In the genomic region with DNA sequence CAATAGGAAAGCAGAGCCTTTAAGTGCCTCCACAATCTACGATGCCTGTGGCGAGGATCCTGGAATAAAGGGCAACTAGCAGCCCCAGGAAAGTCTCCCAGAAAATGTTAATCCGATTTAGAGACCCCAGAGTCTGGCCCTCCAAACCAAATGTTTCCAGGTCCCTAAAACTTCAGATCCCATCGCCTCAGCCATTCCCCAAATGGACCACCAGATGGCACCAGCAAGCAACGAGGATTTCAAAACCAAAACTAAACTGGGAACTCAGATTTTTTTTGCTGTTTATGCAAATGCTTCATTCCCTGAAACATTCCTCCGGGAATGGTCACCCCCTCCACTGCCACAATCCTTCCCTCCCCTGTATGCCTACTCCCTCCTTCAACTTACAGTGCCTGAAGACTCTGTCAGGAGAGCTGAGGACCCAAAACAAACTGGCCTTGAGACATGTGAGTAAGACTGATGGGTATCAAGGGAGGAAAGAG, we compare ENCODE assay signal across 8 mouse cellular contexts. TPM values are rescaled to one million over a fixed set of nuclear protein-coding genes. Genes with fewer than 3 reads are reported as not detected.
DNase-seq lines count a peak whose midpoint lies in the region; ATAC-seq and TF ChIP-seq lines count a peak whose summit lies in the region.

A gene (plus strand): TSS at position 51 of the 482 bp plus-strand sequence.

- peak; percentile 72; the same call in 1 of the 2 replicates for TF ChIP-seq CTCF in small intestine, adult 2 months (IDR thresholded peaks at IDR 0.05; ENCODE audit: extremely low read depth, insufficient read length, insufficient replicate concordance, low read depth, low read length)

- H3K4me2 ChIP-seq in intestine, embryonic 16.5 days (ENCODE audit: low read depth, low read length) = peak within 1 kb of the TSS; percentile 68
- no peak within 1 kb of the TSS for H3K4me2 ChIP-seq in midbrain, embryonic 11.5 days

- no peaks in the 10 kb centered on the region for H3K27me3 ChIP-seq in intestine, embryonic 16.5 days (replicated peaks; ENCODE audit: control insufficient read depth, insufficient read depth, low read length)
- H3K27me3 ChIP-seq in limb, embryonic 10.5 days (ENCODE audit: low read depth, poor library complexity, severe bottlenecking) = no peaks in the 10 kb centered on the region
- no peaks in the 10 kb centered on the region for H3K27me3 ChIP-seq in midbrain, embryonic 11.5 days (ENCODE audit: control insufficient read depth, insufficient read depth, low read length)
- H3K27me3 ChIP-seq in small intestine, adult 2 months (ENCODE audit: control insufficient read depth, insufficient read depth, low read length) = no peaks in the 10 kb centered on the region

- 8% methylated on average over 6 of the region's 6 CpGs for WGBS in intestine, embryonic 16.5 days
- 10% methylated on average over 6 of the region's 6 CpGs for WGBS in limb, embryonic 10.5 days
- 12% methylated on average over 6 of the region's 6 CpGs for WGBS in midbrain, embryonic 11.5 days
- WGBS in small intestine, adult 2 months = 3% methylated on average over 6 of the region's 6 CpGs

- H3K4me3 ChIP-seq in intestine, embryonic 16.5 days (ENCODE audit: low read length) = peak within 1 kb of the TSS; percentile 29; the same call in 1 of the 2 replicates
- no peak within 1 kb of the TSS for H3K4me3 ChIP-seq in limb, embryonic 10.5 days
- no peak within 1 kb of the TSS for H3K4me3 ChIP-seq in midbrain, embryonic 11.5 days (ENCODE audit: low read depth, low read length)
- H3K4me3 ChIP-seq in small intestine, adult 2 months (ENCODE audit: low read depth, low read length) = peak within 1 kb of the TSS; percentile 48

- no peaks in the 10 kb centered on the region for H3K4me1 ChIP-seq in intestine, embryonic 16.5 days (ENCODE audit: control insufficient read depth, insufficient read depth, low read length)
- H3K4me1 ChIP-seq in limb, embryonic 10.5 days = no peaks in the 10 kb centered on the region
- H3K4me1 ChIP-seq in midbrain, embryonic 11.5 days (ENCODE audit: control insufficient read depth, insufficient read depth, low read length) = no peaks in the 10 kb centered on the region
- H3K4me1 ChIP-seq in small intestine, adult 2 months (ENCODE audit: control insufficient read depth, insufficient read depth, insufficient read length, low read length) = no peaks in the 10 kb centered on the region; the same call in 1 of the 2 replicates

- peak within 1 kb of the TSS; percentile 48 for H3K9ac ChIP-seq in intestine, embryonic 16.5 days (ENCODE audit: low read depth, low read length)
- no peak within 1 kb of the TSS for H3K9ac ChIP-seq in midbrain, embryonic 11.5 days (ENCODE audit: low read length)

- no peak within 1 kb of the TSS for H3K27ac ChIP-seq in intestine, embryonic 16.5 days (ENCODE audit: low read length)
- no peak within 1 kb of the TSS for H3K27ac ChIP-seq in limb, embryonic 10.5 days
- no peak within 1 kb of the TSS for H3K27ac ChIP-seq in midbrain, embryonic 11.5 days (ENCODE audit: low read depth, low read length)
- H3K27ac ChIP-seq in small intestine, adult 2 months (ENCODE audit: insufficient read depth, low read depth, low read length) = peak within 1 kb of the TSS; percentile 30; the same call in 1 of the 2 replicates

- H3K36me3 ChIP-seq in intestine, embryonic 16.5 days (ENCODE audit: control insufficient read depth, insufficient read depth, low read length) = no peaks in the 10 kb centered on the region
- H3K36me3 ChIP-seq in limb, embryonic 10.5 days = no peaks in the 10 kb centered on the region
- no peaks in the 10 kb centered on the region for H3K36me3 ChIP-seq in midbrain, embryonic 11.5 days (ENCODE audit: control insufficient read depth, insufficient read depth, low read length)
- no peaks in the 10 kb centered on the region for H3K36me3 ChIP-seq in small intestine, adult 2 months (ENCODE audit: control insufficient read depth, insufficient read depth, low read length)

- DNase-seq in cerebellum, adult 11-12 months = no peak
- DNase-seq in limb, embryonic 10.5 days (ENCODE audit: low spot score) = peak; percentile 53
- DNase-seq in midbrain, embryonic 11.5 days (ENCODE audit: low spot score, missing footprints) = peak; percentile 91

- no peaks in the 10 kb centered on the region for H3K9me3 ChIP-seq in intestine, embryonic 16.5 days (ENCODE audit: control insufficient read depth, low read length)
- H3K9me3 ChIP-seq in limb, embryonic 10.5 days (replicated peaks) = no peaks in the 10 kb centered on the region
- H3K9me3 ChIP-seq in midbrain, embryonic 11.5 days (ENCODE audit: control insufficient read depth, low read length) = no peaks in the 10 kb centered on the region

- 0 out of 2 replicates have a peak, but pooled peaks have one; percentile 28 for ATAC-seq in cerebellum, adult (ENCODE audit: insufficient number of reproducible peaks, low FRiP score, low TSS enrichment)
- peak; percentile 73 for ATAC-seq in common myeloid progenitor, adult 5-6 weeks (replicated peaks; ENCODE audit: low read depth, poor library complexity, severe bottlenecking)
- ATAC-seq in granulocyte monocyte progenitor cell, adult 5-6 weeks (replicated peaks; ENCODE audit: poor library complexity, severe bottlenecking) = peak; percentile 52
- peak; percentile 31; the same call in 1 of the 2 replicates for ATAC-seq in intestine, embryonic 16.5 days
- ATAC-seq in midbrain, embryonic 11.5 days (ENCODE audit: low FRiP score) = 0 out of 2 replicates have a peak, but pooled peaks have one; percentile 35

- no peak for TF ChIP-seq POLR2A in small intestine, adult 2 months (IDR thresholded peaks at IDR 0.05; ENCODE audit: low read depth, low read length)

RNA-seq across cellular contexts. Expression of the gene that starts here (rescaled TPM):
- total RNA-seq in common myeloid progenitor, adult 5-6 weeks (2017) = 1.7 and 3.9 TPM in 2 replicates
- 3.5 and 7.7 TPM in 2 replicates for total RNA-seq in granulocyte monocyte progenitor cell, adult 5-6 weeks (2014; fragmentation: Nextera tagmentation)
- total RNA-seq in granulocyte monocyte progenitor cell, adult 5-6 weeks (2017) = 4.9 and 5.5 TPM in 2 replicates
- polyA plus RNA-seq in intestine, embryonic 16.5 days (2015; fragmentation: Nextera tagmentation; extraction: Ambion mirVana) = 5.1 TPM in 2 replicates
- 0.06 and 0.26 TPM in 2 replicates for polyA plus RNA-seq in limb, embryonic 10.5 days (2016; fragmentation: Nextera tagmentation; extraction: Ambion mirVana)
- polyA plus RNA-seq in midbrain, embryonic 11.5 days (2014; fragmentation: Nextera tagmentation; extraction: Ambion mirVana) = 0.14 TPM in 1 of 2 replicates, not detected in the other
- polyA plus RNA-seq in small intestine, adult 2 months (2012; rRNA removed) = 9.1 and 9.2 TPM in 2 replicates

Comparison
In these comparisons a context has a peak if more than half of its experiments do, and no peak if none do; other contexts are left out.
1. Peak in DNase-seq in limb, embryonic 10.5 days; RNA of the gene not detected or under 1 TPM.
2. Peak in DNase-seq and ATAC-seq in midbrain, embryonic 11.5 days; RNA of the gene not detected or under 1 TPM.
3. H3K4me3 ChIP-seq: peak in intestine, embryonic 16.5 days (single experiment) and small intestine, adult 2 months (single experiment); none in limb, embryonic 10.5 days (single experiment) and midbrain, embryonic 11.5 days (single experiment).
4. Peak in every context shown above with its lines, with median percentiles within 50 percentile points of each other: ATAC-seq.